Mouse (Mus musculus): Measurements from ENCODE around the gene Slc9a9.

- TF ChIP-seq CTCF (IDR thresholded peaks at IDR 0.05; ENCODE audit: control insufficient read depth, insufficient read depth, insufficient read length) (no peak), USF1 (IDR thresholded peaks at IDR 0.05; ENCODE audit: low read depth) (no peak), MAX (IDR thresholded peaks at IDR 0.05) (no peak), MYOG (IDR thresholded peaks at IDR 0.05; ENCODE audit: control insufficient read depth, extremely low read depth, insufficient read length) (no peak), CEBPB (IDR thresholded peaks at IDR 0.05; ENCODE audit: low read depth) (no peak), MYOD1 (IDR thresholded peaks at IDR 0.05; ENCODE audit: control insufficient read depth, insufficient read length, low read depth) (no peak), FOSL1 (IDR thresholded peaks at IDR 0.05; ENCODE audit: insufficient read depth, low read length, poor library complexity, severe bottlenecking) (no peak)
Measured at GRCm38 (mm10) chr9:95067037-95067436, 397.3 kb downstream of the Slc9a9 start.

All from C2C12 (cell line).